Mouse (Mus musculus): Measurements from ENCODE around the gene Itgb6. TPM values are rescaled to one million over a fixed set of nuclear protein-coding genes. Genes with fewer than 3 reads are reported as not detected.

Itgb6 gene
- polyA plus RNA-seq (2015; fragmentation: Nextera tagmentation; extraction: Ambion mirVana) = 0.08 and 0.14 TPM in 2 replicates

GRCm38 (mm10) chr2:60722514-60722913 lies at the start of gene Itgb6:
TSS of gene Itgb6 (minus strand) at chr2:60722643.
- WGBS (ENCODE audit: insufficient replicate concordance) = 83% methylated on average over 14 of the region's 14 CpGs
- H3K27me3 ChIP-seq = no peaks in the 10 kb centered on the region
- H3K9ac ChIP-seq = no peak within 1 kb of the TSS
- no peak within 1 kb of the TSS for H3K4me3 ChIP-seq (replicated peaks)
- ATAC-seq (ENCODE audit: low read depth) (no peak), DNase-seq (no peak)
- H3K9me3 ChIP-seq (replicated peaks) = no peaks in the 10 kb centered on the region
- H3K4me1 ChIP-seq (replicated peaks) = no peaks in the 10 kb centered on the region
- H3K36me3 ChIP-seq = no peaks in the 10 kb centered on the region
- H3K4me2 ChIP-seq = no peak within 1 kb of the TSS
- H3K27ac ChIP-seq = no peak within 1 kb of the TSS

GRCm38 (mm10) chr2:60766420-60766819 lies 44.0 kb upstream of the Itgb6 start:
- Histone ChIP-seq H3K4me2 (no peak overlapping the region), H3K9me3 (replicated peaks) (no peaks in the 10 kb centered on the region), H3K36me3 (peaks cover 46% of the 10 kb centered on the region), H3K9ac (no peak overlapping the region), H3K27ac (no peak overlapping the region), H3K27me3 (no peaks in the 10 kb centered on the region), H3K4me1 (replicated peaks) (no peaks in the 10 kb centered on the region), H3K4me3 (replicated peaks) (no peak overlapping the region)
- 78% methylated on average over 8 of the region's 8 CpGs for WGBS (ENCODE audit: insufficient replicate concordance)
- ATAC-seq (ENCODE audit: low read depth) (no peak), DNase-seq (no peak)

- Histone ChIP-seq H3K4me2 (no peak overlapping the region), H3K4me3 (replicated peaks) (no peak overlapping the region), H3K36me3 (peaks cover 21% of the 10 kb centered on the region), H3K4me1 (replicated peaks) (no peaks in the 10 kb centered on the region), H3K9ac (no peak overlapping the region), H3K27ac (no peak overlapping the region), H3K9me3 (replicated peaks) (no peaks in the 10 kb centered on the region), H3K27me3 (no peaks in the 10 kb centered on the region)
- no peak for ATAC-seq (ENCODE audit: low read depth)
- DNase-seq = no peak
- 88% methylated on average over 9 of the region's 9 CpGs for WGBS (ENCODE audit: insufficient replicate concordance)
These were observed 33.8 kb upstream of the Itgb6 start for GRCm38 (mm10) chr2:60756218-60756617.

DNA sequence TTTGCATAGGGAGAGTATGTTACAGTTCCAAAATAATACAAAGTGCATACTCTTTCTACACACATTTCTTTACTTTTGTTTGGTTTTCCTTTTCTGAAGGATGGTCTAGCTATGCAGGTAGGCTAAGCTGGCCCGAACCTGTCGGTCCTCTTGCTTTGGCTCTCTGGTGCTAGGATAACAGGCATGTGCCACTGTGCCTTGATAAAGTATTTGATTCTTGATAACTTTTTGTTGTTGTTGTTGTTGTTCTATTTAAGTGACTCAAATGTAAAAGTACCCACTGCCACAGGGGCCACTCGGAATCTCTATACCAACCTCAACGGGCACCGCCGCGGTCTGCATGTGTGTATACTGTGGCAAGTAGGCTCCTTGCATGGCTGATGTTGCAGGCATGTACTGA lies 32.7 kb upstream of the Itgb6 start:
- no peak overlapping the region for H3K9ac ChIP-seq
- H3K36me3 ChIP-seq = peaks cover 21% of the 10 kb centered on the region
- 92% methylated on average over 7 of the region's 7 CpGs for WGBS (ENCODE audit: insufficient replicate concordance)
- H3K27ac ChIP-seq = no peak overlapping the region
- DNase-seq = no peak
- no peak for ATAC-seq (ENCODE audit: low read depth)
- no peak overlapping the region for H3K4me3 ChIP-seq (replicated peaks)
- H3K27me3 ChIP-seq = no peaks in the 10 kb centered on the region
- H3K4me1 ChIP-seq (replicated peaks) = no peaks in the 10 kb centered on the region
- H3K4me2 ChIP-seq = no peak overlapping the region
- H3K9me3 ChIP-seq (replicated peaks) = no peaks in the 10 kb centered on the region

DNA sequence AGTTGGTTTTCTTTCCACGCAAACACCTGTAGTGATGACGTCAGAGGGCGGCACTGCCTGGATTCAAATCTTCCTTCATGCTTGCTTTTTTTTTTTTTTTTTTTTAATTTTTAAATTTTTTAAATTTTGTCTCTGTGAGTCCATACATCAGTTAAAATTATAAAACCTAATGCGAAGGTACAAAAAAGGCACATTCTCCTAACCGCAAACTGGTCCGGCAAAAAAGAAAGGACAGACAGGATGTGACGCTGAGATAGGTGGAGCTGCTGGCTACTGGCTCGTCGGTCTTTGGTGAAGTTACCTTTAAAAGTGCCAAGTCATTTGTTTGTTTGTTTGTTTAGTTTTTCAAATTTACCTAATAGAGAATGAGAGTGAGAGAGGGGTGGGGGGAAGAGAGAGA lies 28.8 kb upstream of the Itgb6 start:
- H3K4me2 ChIP-seq = no peak overlapping the region
- DNase-seq (no peak), ATAC-seq (ENCODE audit: low read depth) (no peak)
- H3K27me3 ChIP-seq = no peaks in the 10 kb centered on the region
- H3K9me3 ChIP-seq (replicated peaks) = no peaks in the 10 kb centered on the region
- H3K4me1 ChIP-seq (replicated peaks) = no peaks in the 10 kb centered on the region
- H3K27ac ChIP-seq = no peak overlapping the region
- WGBS (ENCODE audit: insufficient replicate concordance) = 81% methylated on average over 9 of the region's 9 CpGs
- H3K9ac ChIP-seq = no peak overlapping the region
- no peak overlapping the region for H3K4me3 ChIP-seq (replicated peaks)
- H3K36me3 ChIP-seq = peaks cover 18% of the 10 kb centered on the region

GRCm38 (mm10) chr2:60750591-60750990 lies 28.1 kb upstream of the Itgb6 start:
- Histone ChIP-seq H3K4me2 (no peak overlapping the region), H3K4me1 (replicated peaks) (no peaks in the 10 kb centered on the region), H3K27ac (no peak overlapping the region), H3K4me3 (replicated peaks) (no peak overlapping the region), H3K9ac (no peak overlapping the region), H3K36me3 (peaks cover 12% of the 10 kb centered on the region), H3K27me3 (no peaks in the 10 kb centered on the region), H3K9me3 (replicated peaks) (no peaks in the 10 kb centered on the region)
- DNase-seq (no peak), ATAC-seq (ENCODE audit: low read depth) (no peak)
- WGBS (ENCODE audit: insufficient replicate concordance) = 76% methylated on average over 3 of the region's 3 CpGs

DNA sequence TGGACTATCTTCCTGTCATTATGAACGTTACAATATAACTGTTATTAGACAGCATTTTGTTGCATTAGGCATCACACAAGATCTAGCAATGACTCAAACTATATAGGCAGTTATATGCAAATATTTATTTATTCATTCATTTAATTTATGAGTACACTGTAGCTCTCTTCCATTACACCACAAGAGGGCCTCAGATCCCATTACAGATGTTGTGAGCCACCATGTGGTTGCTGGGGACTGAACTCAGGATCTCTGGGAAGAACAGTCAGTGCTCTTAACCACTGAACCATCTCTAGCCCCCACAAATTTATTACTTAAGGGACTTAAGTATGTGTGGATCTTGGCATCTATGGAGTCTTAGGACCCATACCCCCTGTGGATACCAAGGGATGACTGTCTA lies 26.1 kb upstream of the Itgb6 start:
- Histone ChIP-seq H3K27me3 (no peaks in the 10 kb centered on the region), H3K4me3 (replicated peaks) (no peak overlapping the region), H3K36me3 (no peaks in the 10 kb centered on the region), H3K9ac (no peak overlapping the region), H3K27ac (no peak overlapping the region), H3K4me2 (no peak overlapping the region), H3K9me3 (replicated peaks) (no peaks in the 10 kb centered on the region), H3K4me1 (replicated peaks) (no peaks in the 10 kb centered on the region)
- DNase-seq = no peak
- WGBS (ENCODE audit: insufficient replicate concordance) = 75% methylated on average over 1 of the region's 1 CpGs
- no peak for ATAC-seq (ENCODE audit: low read depth)

DNA sequence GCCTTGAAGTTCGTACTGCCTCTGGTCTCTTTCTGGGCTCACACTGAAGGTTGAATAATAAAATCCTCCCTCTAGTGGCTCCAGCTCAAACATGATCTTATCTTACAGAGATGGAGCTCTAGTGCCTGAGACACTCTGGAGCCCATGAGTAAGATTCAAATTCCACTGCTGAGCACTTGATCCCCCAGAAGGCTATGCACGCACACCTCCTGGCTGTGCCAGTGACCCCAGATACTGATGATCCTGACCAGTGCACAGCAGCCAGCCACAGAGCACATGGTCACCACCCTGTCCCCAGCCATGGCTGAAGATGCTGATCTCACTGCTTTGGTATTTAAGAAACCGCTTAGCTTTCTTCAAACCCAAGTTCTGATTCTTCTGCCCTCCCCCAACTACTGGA lies 25.1 kb upstream of the Itgb6 start:
- H3K9me3 ChIP-seq (replicated peaks) = no peaks in the 10 kb centered on the region
- no peaks in the 10 kb centered on the region for H3K4me1 ChIP-seq (replicated peaks)
- H3K27ac ChIP-seq = no peak overlapping the region
- no peak overlapping the region for H3K4me2 ChIP-seq
- H3K27me3 ChIP-seq = no peaks in the 10 kb centered on the region
- H3K36me3 ChIP-seq = no peaks in the 10 kb centered on the region
- DNase-seq (no peak), ATAC-seq (ENCODE audit: low read depth) (no peak)
- H3K9ac ChIP-seq = no peak overlapping the region
- WGBS (ENCODE audit: insufficient replicate concordance) = 54% methylated on average over 3 of the region's 3 CpGs
- H3K4me3 ChIP-seq (replicated peaks) = no peak overlapping the region

GRCm38 (mm10) chr2:60744674-60745073 lies 22.2 kb upstream of the Itgb6 start:
- Histone ChIP-seq H3K4me2 (no peak overlapping the region), H3K9ac (no peak overlapping the region), H3K9me3 (replicated peaks) (no peaks in the 10 kb centered on the region), H3K27me3 (no peaks in the 10 kb centered on the region), H3K4me1 (replicated peaks) (no peaks in the 10 kb centered on the region), H3K27ac (no peak overlapping the region), H3K36me3 (no peaks in the 10 kb centered on the region), H3K4me3 (replicated peaks) (no peak overlapping the region)
- WGBS (ENCODE audit: insufficient replicate concordance) = 70% methylated on average over 3 of the region's 3 CpGs
- no peak for DNase-seq
- no peak for ATAC-seq (ENCODE audit: low read depth)

DNA sequence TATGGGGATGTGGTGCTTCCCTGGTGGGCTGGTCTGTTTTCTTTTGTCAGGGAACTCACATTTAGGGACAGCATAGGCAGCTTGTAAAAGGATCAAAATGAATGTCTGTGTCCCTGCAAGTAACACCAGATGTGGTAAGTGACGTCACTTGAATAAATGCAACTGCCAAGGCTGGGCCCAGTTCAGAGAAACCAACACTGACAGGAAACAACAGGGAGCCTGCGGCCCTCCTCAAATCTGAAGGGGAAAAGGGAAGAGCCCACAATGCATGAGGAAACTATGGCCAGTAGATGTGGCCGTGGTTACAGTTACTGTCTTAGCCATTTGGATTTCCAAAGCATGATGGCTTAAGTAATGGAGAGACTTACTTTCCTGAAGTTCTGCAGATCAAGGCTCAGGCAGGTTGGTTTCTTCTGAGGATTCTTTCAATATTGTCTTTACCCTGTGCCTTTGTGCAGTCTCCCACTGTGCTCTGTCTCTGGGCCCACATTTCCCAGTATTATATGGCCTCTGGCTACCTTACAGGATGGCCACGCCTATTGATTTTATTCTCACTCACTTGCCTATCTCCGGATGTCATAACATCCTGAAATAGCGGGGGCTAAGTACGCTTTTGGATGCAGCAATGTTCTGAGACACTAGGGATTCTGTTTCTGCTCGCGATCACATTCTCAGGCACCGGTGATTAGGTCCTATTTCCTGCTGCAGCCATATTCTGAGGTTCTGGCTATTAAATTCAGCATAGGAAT lies 17.1 kb upstream of the Itgb6 start:
- WGBS (ENCODE audit: insufficient replicate concordance) = 56% methylated on average over 10 of the region's 10 CpGs
- H3K9ac ChIP-seq = no peak overlapping the region
- no peaks in the 10 kb centered on the region for H3K4me1 ChIP-seq (replicated peaks)
- no peaks in the 10 kb centered on the region for H3K36me3 ChIP-seq
- no peak overlapping the region for H3K4me3 ChIP-seq (replicated peaks)
- no peak overlapping the region for H3K4me2 ChIP-seq
- no peak overlapping the region for H3K27ac ChIP-seq
- no peaks in the 10 kb centered on the region for H3K27me3 ChIP-seq
- no peaks in the 10 kb centered on the region for H3K9me3 ChIP-seq (replicated peaks)
- DNase-seq = no peak
- ATAC-seq (ENCODE audit: low read depth) = no peak

DNA sequence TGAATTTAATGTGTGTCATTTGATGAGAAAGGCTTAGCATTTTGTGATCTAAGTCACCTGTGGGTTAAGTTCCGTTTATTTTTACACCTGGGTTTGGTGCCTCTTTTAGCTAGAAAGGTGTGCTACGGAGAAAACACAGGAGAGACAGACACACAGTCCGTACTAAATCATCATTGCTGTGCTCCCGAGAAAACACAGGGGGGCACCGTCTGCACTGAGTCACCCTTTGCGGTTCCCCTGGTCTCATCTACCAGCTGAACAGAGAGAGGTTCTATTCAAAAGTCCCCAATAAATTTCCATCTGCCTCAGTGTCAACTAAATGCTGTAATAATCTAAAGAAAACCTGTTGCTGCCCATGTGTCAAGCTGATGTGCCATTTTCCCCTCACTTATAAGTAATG lies 8.5 kb upstream of the Itgb6 start:
- 69% methylated on average over 6 of the region's 6 CpGs for WGBS (ENCODE audit: insufficient replicate concordance)
- H3K4me1 ChIP-seq (replicated peaks) = no peaks in the 10 kb centered on the region
- H3K4me2 ChIP-seq = no peak overlapping the region
- DNase-seq = no peak
- H3K27me3 ChIP-seq = no peaks in the 10 kb centered on the region
- no peak overlapping the region for H3K9ac ChIP-seq
- H3K4me3 ChIP-seq (replicated peaks) = no peak overlapping the region
- H3K9me3 ChIP-seq (replicated peaks) = no peaks in the 10 kb centered on the region
- no peak overlapping the region for H3K27ac ChIP-seq
- no peak for ATAC-seq (ENCODE audit: low read depth)
- no peaks in the 10 kb centered on the region for H3K36me3 ChIP-seq

DNA sequence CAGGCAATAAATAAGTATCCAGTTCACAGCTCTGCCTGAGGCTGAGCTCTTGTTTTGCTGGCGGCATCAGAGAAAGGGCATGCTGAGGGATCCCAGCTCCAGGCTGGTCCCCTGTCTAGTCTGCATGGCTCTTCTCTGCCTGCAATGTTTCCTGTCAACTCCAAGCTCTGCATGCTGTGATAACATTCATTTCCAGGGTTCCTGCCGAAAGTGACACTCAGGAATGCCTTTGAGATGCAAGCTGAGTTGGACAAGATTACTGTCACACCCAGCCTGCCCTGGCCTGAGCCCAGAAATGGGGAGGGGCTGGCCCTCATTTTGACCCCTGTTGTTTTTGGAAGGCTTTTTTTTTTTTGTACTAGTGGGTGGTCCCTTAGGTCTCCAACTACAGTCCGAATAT lies 7.6 kb upstream of the Itgb6 start:
- WGBS (ENCODE audit: insufficient replicate concordance) = 39% methylated on average over 3 of the region's 3 CpGs
- H3K9ac ChIP-seq = no peak overlapping the region
- no peak overlapping the region for H3K4me3 ChIP-seq (replicated peaks)
- H3K4me1 ChIP-seq (replicated peaks) = no peaks in the 10 kb centered on the region
- DNase-seq (no peak), ATAC-seq (ENCODE audit: low read depth) (no peak)
- no peak overlapping the region for H3K4me2 ChIP-seq
- H3K36me3 ChIP-seq = no peaks in the 10 kb centered on the region
- no peak overlapping the region for H3K27ac ChIP-seq
- no peaks in the 10 kb centered on the region for H3K27me3 ChIP-seq
- no peaks in the 10 kb centered on the region for H3K9me3 ChIP-seq (replicated peaks)

Measured in liver, embryonic 13.5 days (tissue).